In the genomic region with DNA sequence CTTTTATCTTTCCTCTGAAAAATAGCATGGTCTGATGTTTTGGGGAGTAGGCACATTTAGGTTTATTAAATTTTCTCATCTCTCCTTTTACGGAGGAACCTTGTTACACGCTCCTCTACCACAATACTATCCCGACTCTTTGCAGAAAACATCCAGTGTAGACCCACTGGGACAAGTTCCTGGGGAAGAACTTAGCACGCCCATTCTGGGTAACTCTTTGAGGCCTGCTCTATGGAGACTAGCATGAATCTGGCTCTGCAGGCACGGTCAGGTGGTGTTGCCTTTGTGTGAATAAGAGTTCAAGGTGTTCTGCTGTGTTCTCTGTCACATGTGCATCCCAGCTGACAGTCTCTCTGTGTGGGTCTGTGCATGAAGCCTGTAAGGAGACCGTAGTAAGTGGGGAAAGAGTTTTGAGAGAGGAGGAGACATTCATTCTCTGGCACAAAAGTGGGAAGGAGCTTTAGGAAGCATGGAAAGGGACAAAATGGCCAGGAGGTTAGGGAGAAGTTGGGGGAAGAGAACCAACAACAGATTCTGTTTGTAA, we compare ENCODE assay signal across 20 mouse cellular contexts.
DNase-seq lines count a peak whose midpoint lies in the region; ATAC-seq lines count a peak whose summit lies in the region.
"Had no signal": no experiment of that assay in that cellular context is flagged by ENCODE, and none has a peak within 500 bp of the region (broad histone marks: within the 10 kb centered on the region; RNA-seq: fewer than 3 reads in every experiment).

No protein-coding gene starts in this region.

- no peak overlapping the region for H3K9ac ChIP-seq in forebrain, embryonic 13.5 days
- H3K9ac ChIP-seq in hindbrain, embryonic 12.5 days = no peak overlapping the region
- no peak overlapping the region for H3K9ac ChIP-seq in midbrain, embryonic 12.5 days (replicated peaks)
- no peak overlapping the region for H3K9ac ChIP-seq in neural tube, embryonic 15.5 days (replicated peaks)
- H3K9ac ChIP-seq: heart, embryonic 15.5 days had no signal

- ATAC-seq in forebrain, embryonic 13.5 days = peak; percentile 30; the same call in 1 of the 2 replicates
- ATAC-seq in hindbrain, embryonic 12.5 days (ENCODE audit: low FRiP score) = peak; percentile 27; the same call in 1 of the 2 replicates
- ATAC-seq in midbrain, embryonic 12.5 days (ENCODE audit: low FRiP score, low read depth) = peak; percentile 31; the same call in 1 of the 2 replicates
- ATAC-seq in neural tube, embryonic 15.5 days (ENCODE audit: low FRiP score) = no peak

- no peak overlapping the region for H3K4me3 ChIP-seq in forebrain, embryonic 13.5 days
- H3K4me3 ChIP-seq in forebrain, embryonic 10.5 days = no peak overlapping the region
- peak overlapping the region; percentile 15; the same call in 1 of the 2 replicates for H3K4me3 ChIP-seq in hindbrain, embryonic 12.5 days
- H3K4me3 ChIP-seq in midbrain, embryonic 12.5 days = no peak overlapping the region
- no peak overlapping the region for H3K4me3 ChIP-seq in neural tube, embryonic 15.5 days (replicated peaks)
- H3K4me3 ChIP-seq: heart, adult 2 months; heart, embryonic 15.5 days; megakaryocyte, embryonic 14.5 days had no signal

- peaks cover 14% of the 10 kb centered on the region for H3K4me1 ChIP-seq in forebrain, embryonic 13.5 days
- H3K4me1 ChIP-seq in forebrain, embryonic 10.5 days = peaks cover 16% of the 10 kb centered on the region
- peaks cover 11% of the 10 kb centered on the region for H3K4me1 ChIP-seq in hindbrain, embryonic 12.5 days
- peaks cover 12% of the 10 kb centered on the region for H3K4me1 ChIP-seq in midbrain, embryonic 12.5 days
- H3K4me1 ChIP-seq in neural tube, embryonic 15.5 days = 0 out of 2 replicates have a peak, but pooled peaks cover 4% of the 10 kb centered on the region
- H3K4me1 ChIP-seq: heart, embryonic 15.5 days; megakaryocyte, embryonic 14.5 days had no signal

- H3K9me3 ChIP-seq in forebrain, embryonic 13.5 days (replicated peaks) = no peaks in the 10 kb centered on the region
- H3K9me3 ChIP-seq in forebrain, embryonic 10.5 days = no peaks in the 10 kb centered on the region
- no peaks in the 10 kb centered on the region for H3K9me3 ChIP-seq in hindbrain, embryonic 12.5 days (replicated peaks)
- no peaks in the 10 kb centered on the region for H3K9me3 ChIP-seq in midbrain, embryonic 12.5 days
- H3K9me3 ChIP-seq in neural tube, embryonic 15.5 days (replicated peaks) = no peaks in the 10 kb centered on the region
- H3K9me3 ChIP-seq: heart, embryonic 15.5 days had no signal

- H3K27me3 ChIP-seq in forebrain, embryonic 13.5 days = no peaks in the 10 kb centered on the region
- peaks cover 12% of the 10 kb centered on the region; the same call in 1 of the 2 replicates for H3K27me3 ChIP-seq in forebrain, embryonic 10.5 days (ENCODE audit: poor library complexity, severe bottlenecking)
- 0 out of 2 replicates have a peak, but pooled peaks cover 2% of the 10 kb centered on the region for H3K27me3 ChIP-seq in hindbrain, embryonic 12.5 days
- H3K27me3 ChIP-seq in midbrain, embryonic 12.5 days = peaks cover 22% of the 10 kb centered on the region
- no peaks in the 10 kb centered on the region; the same call in none of the 2 replicates for H3K27me3 ChIP-seq in neural tube, embryonic 15.5 days (replicated peaks)
- H3K27me3 ChIP-seq: heart, embryonic 15.5 days; megakaryocyte, embryonic 14.5 days had no signal

- H3K4me2 ChIP-seq in forebrain, embryonic 13.5 days = peak overlapping the region; percentile 48; the same call in 1 of the 2 replicates
- peak overlapping the region; percentile 41 for H3K4me2 ChIP-seq in hindbrain, embryonic 12.5 days (replicated peaks)
- H3K4me2 ChIP-seq in midbrain, embryonic 12.5 days (replicated peaks) = peak overlapping the region; percentile 38
- H3K4me2 ChIP-seq in neural tube, embryonic 15.5 days = peak overlapping the region; percentile 38
- H3K4me2 ChIP-seq: heart, embryonic 15.5 days had no signal

- H3K36me3 ChIP-seq in forebrain, embryonic 13.5 days (ENCODE audit: poor library complexity, severe bottlenecking) = no peaks in the 10 kb centered on the region
- H3K36me3 ChIP-seq in forebrain, embryonic 10.5 days (replicated peaks) = no peaks in the 10 kb centered on the region
- H3K36me3 ChIP-seq in hindbrain, embryonic 12.5 days = no peaks in the 10 kb centered on the region
- H3K36me3 ChIP-seq in midbrain, embryonic 12.5 days = no peaks in the 10 kb centered on the region
- H3K36me3 ChIP-seq in neural tube, embryonic 15.5 days = no peaks in the 10 kb centered on the region
- H3K36me3 ChIP-seq: heart, embryonic 15.5 days had no signal

- WGBS in forebrain, embryonic 13.5 days = 78% methylated on average over 6 of the region's 6 CpGs
- 89% methylated on average over 6 of the region's 6 CpGs for WGBS in forebrain, embryonic 10.5 days
- 75% methylated on average over 6 of the region's 6 CpGs for WGBS in hindbrain, embryonic 12.5 days
- 87% methylated on average over 6 of the region's 6 CpGs for WGBS in midbrain, embryonic 12.5 days
- WGBS in neural tube, embryonic 15.5 days = 76% methylated on average over 6 of the region's 6 CpGs

- peak overlapping the region; percentile 48 for H3K27ac ChIP-seq in forebrain, embryonic 13.5 days
- no peak overlapping the region for H3K27ac ChIP-seq in forebrain, embryonic 10.5 days
- no peak overlapping the region for H3K27ac ChIP-seq in hindbrain, embryonic 12.5 days
- H3K27ac ChIP-seq in midbrain, embryonic 12.5 days (replicated peaks) = no peak overlapping the region
- no peak overlapping the region for H3K27ac ChIP-seq in neural tube, embryonic 15.5 days (replicated peaks)
- H3K27ac ChIP-seq: heart, adult 2 months; heart, embryonic 15.5 days had no signal

- no peak for DNase-seq in forebrain, embryonic 10.5 days (ENCODE audit: extremely low spot score, low spot score)
- no peak for DNase-seq in adrenal gland, postnatal 4 days (ENCODE audit: low spot score in 2 of 2)
- no peak for DNase-seq in thymus, postnatal 36 days
- no peak for DNase-seq in urinary bladder, postnatal 36 days (ENCODE audit: low spot score in 2 of 2)
- DNase-seq: adrenal gland, adult 8-10 months; cerebellum, adult 8-10 months; gastrocnemius, postnatal 10 days; heart, adult 2 months; kidney, adult 9 months; kidney, postnatal 36 days; layer of hippocampus, adult 9-11 months; lung, postnatal 10 days; right cerebral cortex, postnatal 25 days; thymus, postnatal 14 days had no signal
